Mouse (Mus musculus) lung, embryonic 15.5 days (tissue): ENCODE measurements around the gene Cckar. TPM values are rescaled to one million over a fixed set of nuclear protein-coding genes. Genes with fewer than 3 reads are reported as not detected.

Experiments used
- ATAC-seq: fragments of 200-750 bp; cut with Nextera tagmentation; 2 replicates; pipeline ENCODE4 v1.8.0; 2017; ENCODE audit warnings: moderate number of reproducible peaks, borderline replicate concordance; ENCODE audit not compliant: low FRiP score, low TSS enrichment; ENCODE audit errors: extremely low read depth
- H3K27ac ChIP-seq: fragments of 300-500 bp; sonication (generic); 2 replicates; pipeline ENCODE4 v1.5.1; 2015; ENCODE audit warnings: moderate library complexity, mild to moderate bottlenecking, inconsistent platforms
- H3K27me3 ChIP-seq: fragments of 300-500 bp; sonication (generic); 2 replicates; pipeline ENCODE4 v1.6.1; 2015; ENCODE audit warnings: inconsistent platforms
- H3K36me3 ChIP-seq: fragments of 300-500 bp; sonication (generic); 2 replicates; pipeline ENCODE4 v1.6.1; 2015; ENCODE audit warnings: inconsistent platforms
- H3K4me1 ChIP-seq: fragments of 300-500 bp; sonication (generic); 2 replicates; pipeline ENCODE4 v1.6.1; 2015; ENCODE audit warnings: inconsistent platforms
- H3K4me2 ChIP-seq: fragments of 300-500 bp; sonication (generic); 2 replicates; pipeline ENCODE4 v1.6.1; 2015; ENCODE audit warnings: inconsistent platforms, mild to moderate bottlenecking, moderate library complexity
- H3K4me3 ChIP-seq: fragments of 300-500 bp; sonication (generic); 2 replicates; pipeline ENCODE4 v1.5.1; 2015; ENCODE audit warnings: mild to moderate bottlenecking, inconsistent platforms
- H3K9ac ChIP-seq: fragments of 300-500 bp; sonication (generic); 2 replicates; pipeline ENCODE4 v1.6.1; 2015; ENCODE audit warnings: inconsistent platforms
- H3K9me3 ChIP-seq: fragments of 300-500 bp; sonication (generic); 2 replicates; pipeline ENCODE4 v1.6.1; 2016; ENCODE audit warnings: inconsistent platforms
- WGBS: fragments of 180-500 bp; shearing (Covaris S2); methylation state at CpG from one replicate; pipeline ENCODE4 v1.1.7; 2015; 5-methylcytosine and 5-hydroxymethylcytosine counted together
- polyA plus RNA-seq: library from polyadenylated mRNA; unstranded; fragments of >200 nt; fragmentation: Nextera tagmentation; extraction: Ambion mirVana; gene quantifications from 2 replicates; pipeline ENCODE4 v1.2.1, GENCODE M21; 2015

Cckar gene
- polyA plus RNA-seq = 48.8 and 49.2 TPM in 2 replicates

DNA sequence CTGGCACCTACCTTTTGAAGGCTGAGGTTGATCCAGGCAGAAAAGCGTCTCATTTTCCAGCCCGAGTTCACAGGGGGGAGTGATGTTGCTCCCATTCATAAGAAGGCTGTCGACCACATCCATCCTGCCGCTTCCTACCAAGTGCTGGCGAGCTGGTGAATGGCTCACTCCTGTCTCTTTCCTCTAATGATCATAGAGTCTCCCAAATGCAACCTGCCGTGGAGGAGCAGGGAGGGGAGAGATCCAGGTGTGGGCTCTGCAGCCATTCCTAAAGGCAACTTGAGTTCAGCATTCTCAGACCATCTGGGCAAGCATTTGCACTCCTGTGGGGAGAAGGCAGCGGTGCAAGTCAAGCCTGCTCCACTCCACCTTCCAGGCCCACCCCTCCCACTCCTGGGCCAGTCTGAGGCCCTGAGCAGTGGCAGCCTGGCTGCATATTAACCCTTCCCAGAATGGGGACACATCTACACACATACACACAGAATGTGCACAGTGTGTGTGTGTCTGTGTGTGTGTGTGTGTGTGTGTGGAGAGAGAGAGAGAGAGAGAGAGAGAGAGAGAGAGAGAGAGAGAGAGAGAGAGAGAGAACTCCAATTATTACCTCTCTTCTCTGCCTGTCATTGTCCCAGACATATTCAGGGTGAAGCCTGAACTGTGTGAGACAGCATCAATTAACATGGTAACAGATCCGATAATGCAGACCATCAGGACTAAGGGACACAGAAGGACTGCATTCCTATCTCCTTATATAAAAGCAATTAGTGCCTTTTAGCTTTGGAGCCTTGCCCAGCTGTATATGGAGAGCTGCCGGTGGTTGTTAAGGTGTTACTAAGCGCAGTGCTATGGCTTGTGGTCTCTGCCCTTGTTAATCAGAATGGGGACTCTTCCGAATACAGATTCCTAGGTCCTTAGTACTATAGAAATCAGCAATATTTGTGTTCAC lies at the start of gene Cckar:
Cckar (minus strand) TSS at position 471 of the 943 bp plus-strand sequence.
- Histone ChIP-seq H3K27ac (peak within 1 kb of the TSS; percentile 70), H3K36me3 (no peaks in the 10 kb centered on the region), H3K9ac (peak within 1 kb of the TSS; percentile 46), H3K4me3 (peak within 1 kb of the TSS; percentile 39), H3K27me3 (no peaks in the 10 kb centered on the region), H3K4me2 (peak within 1 kb of the TSS; percentile 41), H3K4me1 (no peaks in the 10 kb centered on the region), H3K9me3 (no peaks in the 10 kb centered on the region)
- 33% methylated on average over 11 of the region's 11 CpGs for WGBS
- ATAC-seq = peak; percentile 86; the same call in 1 of the 2 replicates

GRCm38 (mm10) chr5:53744061-53744460 lies 36.6 kb upstream of the Cckar start:
- Histone ChIP-seq H3K36me3 (no peaks in the 10 kb centered on the region), H3K9me3 (no peaks in the 10 kb centered on the region), H3K4me2 (no peak overlapping the region), H3K9ac (no peak overlapping the region), H3K4me1 (no peaks in the 10 kb centered on the region), H3K27me3 (no peaks in the 10 kb centered on the region), H3K4me3 (no peak overlapping the region), H3K27ac (no peak overlapping the region)
- no peak for ATAC-seq
- 72% methylated on average over 2 of the region's 2 CpGs for WGBS

- WGBS = 37% methylated on average over 10 of the region's 10 CpGs
- Histone ChIP-seq H3K27ac (no peak overlapping the region), H3K9ac (no peak overlapping the region), H3K27me3 (no peaks in the 10 kb centered on the region), H3K36me3 (no peaks in the 10 kb centered on the region), H3K4me3 (no peak overlapping the region), H3K4me2 (no peak overlapping the region), H3K9me3 (no peaks in the 10 kb centered on the region), H3K4me1 (no peaks in the 10 kb centered on the region)
- no peak for ATAC-seq
Measured at GRCm38 (mm10) chr5:53732933-53733332, 25.4 kb upstream of the Cckar start.

GRCm38 (mm10) chr5:53727606-53728005 lies 20.1 kb upstream of the Cckar start:
- H3K27ac ChIP-seq = no peak overlapping the region
- H3K27me3 ChIP-seq = no peaks in the 10 kb centered on the region
- no peaks in the 10 kb centered on the region for H3K36me3 ChIP-seq
- no peak for ATAC-seq
- no peak overlapping the region for H3K4me3 ChIP-seq
- 57% methylated on average over 3 of the region's 3 CpGs for WGBS
- H3K4me1 ChIP-seq = peaks cover 4% of the 10 kb centered on the region; the same call in 1 of the 2 replicates
- no peak overlapping the region for H3K4me2 ChIP-seq
- H3K9me3 ChIP-seq = no peaks in the 10 kb centered on the region
- no peak overlapping the region for H3K9ac ChIP-seq

DNA sequence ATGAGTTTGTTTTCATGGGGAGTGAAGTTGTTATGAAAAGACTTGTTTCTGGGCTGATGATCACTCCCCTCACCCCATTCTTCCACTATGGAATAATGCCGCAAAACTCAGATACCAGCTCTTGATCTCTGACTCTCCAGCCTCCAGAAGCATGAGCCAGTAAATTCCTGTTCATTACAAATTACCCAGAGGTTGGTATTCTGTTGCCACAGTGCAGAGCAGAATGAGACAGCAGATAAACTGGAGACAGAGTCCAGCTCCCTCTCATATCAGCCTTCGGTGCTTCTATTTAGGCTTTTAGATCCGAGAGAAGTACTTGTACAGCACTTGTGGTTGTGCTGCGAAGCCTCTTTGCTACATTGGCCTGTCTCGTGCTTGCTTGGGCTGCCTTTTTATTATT lies 18.5 kb upstream of the Cckar start:
- Histone ChIP-seq H3K4me2 (no peak overlapping the region), H3K9ac (no peak overlapping the region), H3K4me1 (peaks cover 4% of the 10 kb centered on the region; the same call in 1 of the 2 replicates), H3K4me3 (no peak overlapping the region), H3K9me3 (no peaks in the 10 kb centered on the region), H3K36me3 (no peaks in the 10 kb centered on the region), H3K27ac (no peak overlapping the region), H3K27me3 (no peaks in the 10 kb centered on the region)
- 55% methylated on average over 5 of the region's 5 CpGs for WGBS
- no peak for ATAC-seq

- H3K27ac ChIP-seq = peak overlapping the region; percentile 80
- 38% methylated on average over 5 of the region's 5 CpGs for WGBS
Measured at GRCm38 (mm10) chr5:53716462-53716861, 9.0 kb upstream of the Cckar start.

DNA sequence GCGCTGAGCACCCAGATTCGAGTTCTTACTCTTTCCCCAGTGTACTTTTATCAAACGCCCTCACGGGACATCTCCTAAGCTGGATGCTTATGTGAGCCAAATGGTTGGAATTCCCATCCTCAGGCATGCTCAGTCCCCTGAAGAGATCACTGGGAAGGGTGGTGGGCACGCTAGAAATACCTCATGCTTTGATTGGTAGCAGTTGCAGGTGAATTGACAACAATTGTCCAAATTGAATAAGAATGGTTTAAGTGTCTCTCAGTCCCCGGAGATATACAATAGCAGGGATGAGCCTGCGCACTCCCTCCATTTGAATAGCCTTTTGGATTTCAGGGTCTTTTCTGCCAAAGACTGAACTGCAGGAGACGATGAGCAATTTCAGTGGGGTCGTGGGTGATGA lies 3.8 kb upstream of the Cckar start:
- Histone ChIP-seq H3K36me3 (no peaks in the 10 kb centered on the region), H3K4me2 (no peak overlapping the region), H3K4me3 (no peak overlapping the region), H3K9me3 (no peaks in the 10 kb centered on the region), H3K27me3 (no peaks in the 10 kb centered on the region), H3K9ac (no peak overlapping the region), H3K4me1 (no peaks in the 10 kb centered on the region), H3K27ac (no peak overlapping the region)
- WGBS = 71% methylated on average over 9 of the region's 9 CpGs
- no peak for ATAC-seq

More at GRCm38 (mm10) chr5:53716462-53716861, 9.0 kb upstream of the Cckar start:
- Histone ChIP-seq H3K4me3 (no peak overlapping the region), H3K9me3 (no peaks in the 10 kb centered on the region), H3K9ac (no peak overlapping the region), H3K36me3 (no peaks in the 10 kb centered on the region), H3K4me1 (no peaks in the 10 kb centered on the region), H3K4me2 (0 out of 2 replicates have a peak overlapping the region, but pooled peaks have one; percentile 6), H3K27me3 (no peaks in the 10 kb centered on the region)
- peak; percentile 87 for ATAC-seq

DNA sequence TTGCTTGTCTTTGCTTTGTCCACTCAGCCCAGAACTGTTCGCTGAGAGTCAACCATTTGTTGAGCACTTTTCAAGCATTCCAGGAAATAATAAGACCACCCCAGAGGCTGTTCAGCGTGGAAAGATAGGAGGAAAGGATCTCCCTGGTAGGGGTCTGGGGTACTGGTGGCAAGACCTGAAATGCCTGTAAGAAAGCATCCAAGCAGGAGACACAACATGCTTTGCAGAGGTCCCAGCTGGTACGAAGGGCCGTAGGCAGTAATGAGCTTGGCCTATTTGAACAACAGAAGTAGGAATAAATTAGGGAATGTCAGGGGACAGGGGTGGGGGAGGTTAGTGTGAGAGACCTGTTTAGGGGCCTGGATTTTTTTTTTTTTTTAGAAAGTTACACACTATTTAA lies 686 bp upstream of the Cckar start:
- Histone ChIP-seq H3K4me2 (no peak overlapping the region), H3K36me3 (no peaks in the 10 kb centered on the region), H3K27ac (no peak overlapping the region), H3K9me3 (no peaks in the 10 kb centered on the region), H3K27me3 (no peaks in the 10 kb centered on the region), H3K9ac (no peak overlapping the region), H3K4me3 (no peak overlapping the region), H3K4me1 (no peaks in the 10 kb centered on the region)
- no peak for ATAC-seq
- 51% methylated on average over 4 of the region's 4 CpGs for WGBS

- Histone ChIP-seq H3K9ac (no peak overlapping the region), H3K27ac (no peak overlapping the region), H3K27me3 (no peaks in the 10 kb centered on the region), H3K4me1 (0 out of 2 replicates have a peak, but pooled peaks cover under 1% of the 10 kb centered on the region), H3K4me3 (no peak overlapping the region), H3K36me3 (0 out of 2 replicates have a peak, but pooled peaks cover 3% of the 10 kb centered on the region), H3K9me3 (no peaks in the 10 kb centered on the region), H3K4me2 (no peak overlapping the region)
- WGBS = 85% methylated on average over 14 of the region's 14 CpGs
- ATAC-seq = no peak
Measured at GRCm38 (mm10) chr5:53702686-53703085, 4.8 kb downstream of the Cckar start.

DNA sequence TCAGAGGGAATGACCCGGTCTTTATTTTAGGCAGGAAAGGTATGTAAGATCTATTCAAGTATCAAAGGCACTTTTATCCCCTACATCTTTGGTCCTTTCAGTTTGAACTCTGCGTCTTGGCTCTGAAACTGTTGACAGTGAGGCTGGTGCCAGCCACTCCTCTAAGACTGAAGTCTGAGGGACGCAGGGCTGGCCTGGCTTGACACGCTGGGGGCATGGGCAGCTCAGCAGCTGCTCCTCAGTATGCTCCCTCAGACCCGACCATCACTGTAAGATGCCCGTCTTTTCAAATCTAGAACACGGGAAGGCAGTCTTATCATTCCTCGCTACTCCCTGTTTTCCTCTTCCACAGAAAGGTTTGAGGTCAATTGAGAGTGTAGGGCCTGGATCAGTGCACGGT lies 9.7 kb downstream of the Cckar start:
- Histone ChIP-seq H3K9ac (no peak overlapping the region), H3K36me3 (0 out of 2 replicates have a peak, but pooled peaks cover 3% of the 10 kb centered on the region), H3K27ac (peak overlapping the region; percentile 36; the same call in 1 of the 2 replicates), H3K9me3 (no peaks in the 10 kb centered on the region), H3K4me2 (no peak overlapping the region), H3K4me1 (0 out of 2 replicates have a peak, but pooled peaks cover 2% of the 10 kb centered on the region), H3K27me3 (no peaks in the 10 kb centered on the region), H3K4me3 (no peak overlapping the region)
- WGBS = 38% methylated on average over 9 of the region's 9 CpGs
- ATAC-seq = no peak

DNA sequence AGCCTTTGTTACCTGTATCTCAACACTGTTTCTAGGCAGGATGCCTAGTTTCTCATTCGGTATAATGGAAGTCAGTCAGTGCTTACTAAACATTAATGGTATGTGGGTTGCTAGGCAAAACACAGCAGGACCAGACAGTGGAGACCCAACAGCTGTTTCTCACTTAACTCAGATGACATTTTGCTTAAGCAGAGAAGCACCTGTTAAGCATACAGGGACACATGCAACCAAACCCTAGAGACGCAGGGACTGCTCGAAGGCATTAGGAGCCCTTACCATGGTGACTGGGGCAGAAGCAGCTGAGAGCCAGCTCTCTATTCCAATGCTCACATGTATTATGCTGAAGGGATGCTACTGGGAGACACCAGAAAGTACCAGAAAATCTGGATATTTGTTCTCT lies 10.8 kb downstream of the Cckar start:
- no peak overlapping the region for H3K4me3 ChIP-seq
- H3K9me3 ChIP-seq = no peaks in the 10 kb centered on the region
- H3K27me3 ChIP-seq = no peaks in the 10 kb centered on the region
- H3K4me2 ChIP-seq = no peak overlapping the region
- ATAC-seq = no peak
- 58% methylated on average over 3 of the region's 3 CpGs for WGBS
- no peak overlapping the region for H3K9ac ChIP-seq
- no peak overlapping the region for H3K27ac ChIP-seq
- H3K4me1 ChIP-seq = 0 out of 2 replicates have a peak, but pooled peaks cover 2% of the 10 kb centered on the region
- no peaks in the 10 kb centered on the region for H3K36me3 ChIP-seq

GRCm38 (mm10) chr5:53692662-53693061 lies 14.8 kb downstream of the Cckar start:
- WGBS = 93% methylated on average over 1 of the region's 1 CpGs
- Histone ChIP-seq H3K9ac (no peak overlapping the region), H3K27ac (no peak overlapping the region), H3K27me3 (no peaks in the 10 kb centered on the region), H3K4me2 (no peak overlapping the region), H3K9me3 (no peaks in the 10 kb centered on the region), H3K36me3 (no peaks in the 10 kb centered on the region), H3K4me1 (0 out of 2 replicates have a peak, but pooled peaks cover 2% of the 10 kb centered on the region), H3K4me3 (no peak overlapping the region)
- ATAC-seq = no peak
